Mouse (Mus musculus) brown adipose tissue, adult 24 weeks (tissue): ENCODE measurements around the gene Uevld. TPM values are rescaled to one million over a fixed set of nuclear protein-coding genes. Genes with fewer than 3 reads are reported as not detected.
"Not testable (repeated sequence)": the region's sequence is repeated elsewhere in the genome, so short reads cannot be mapped to it uniquely, and the experiment has no call there.

ENCODE experiments used
- H3K27ac ChIP-seq: fragments of 200-500 bp; replicated peaks from 2 replicates; pipeline ENCODE4 v1.5.1; 2012; ENCODE audit warnings: low read depth, mild to moderate bottlenecking, low read length
- H3K4me1 ChIP-seq: fragments of 200-500 bp; 2 replicates; pipeline ENCODE4 v1.6.1; 2012; ENCODE audit warnings: low read length, mixed read lengths; ENCODE audit not compliant: control insufficient read depth, insufficient read depth, insufficient read length
- H3K4me3 ChIP-seq: fragments of 200-500 bp; 2 replicates; pipeline ENCODE4 v1.5.1; 2012; ENCODE audit warnings: low read depth, mild to moderate bottlenecking, low read length, moderate library complexity; ENCODE audit not compliant: insufficient read depth
- polyA plus RNA-seq: library from polyadenylated mRNA; stranded (reverse); fragments of >200 nt; gene quantifications from 2 replicates; pipeline ENCODE4 v1.2.4, GENCODE M21; 2012; ENCODE audit not compliant: missing spikeins, insufficient read depth, insufficient read length

The Uevld gene
- polyA plus RNA-seq, 1 experiment = 12.4 TPM

DNA sequence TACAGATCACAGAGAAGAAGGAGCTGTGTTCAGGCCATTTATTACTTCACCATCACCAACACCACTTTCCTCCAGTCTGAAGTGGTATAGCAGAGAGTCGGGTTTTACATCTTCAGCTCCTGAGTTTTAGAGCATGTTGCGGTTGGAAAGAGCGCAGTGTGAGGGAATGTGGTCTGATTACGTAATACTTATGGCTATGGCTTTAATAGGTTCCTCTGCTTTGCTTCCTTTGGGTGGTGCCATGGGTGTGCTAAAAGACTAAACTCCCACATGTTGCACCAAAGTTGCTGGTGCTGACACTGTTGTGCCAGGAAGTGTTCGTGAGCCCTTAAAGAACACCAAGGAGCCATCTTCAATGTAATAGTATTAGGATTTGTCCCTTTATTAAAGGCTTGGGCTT, 30.0 kb downstream of the Uevld start:
- H3K4me3 ChIP-seq = no peak overlapping the region
- no peak overlapping the region for H3K27ac ChIP-seq

DNA sequence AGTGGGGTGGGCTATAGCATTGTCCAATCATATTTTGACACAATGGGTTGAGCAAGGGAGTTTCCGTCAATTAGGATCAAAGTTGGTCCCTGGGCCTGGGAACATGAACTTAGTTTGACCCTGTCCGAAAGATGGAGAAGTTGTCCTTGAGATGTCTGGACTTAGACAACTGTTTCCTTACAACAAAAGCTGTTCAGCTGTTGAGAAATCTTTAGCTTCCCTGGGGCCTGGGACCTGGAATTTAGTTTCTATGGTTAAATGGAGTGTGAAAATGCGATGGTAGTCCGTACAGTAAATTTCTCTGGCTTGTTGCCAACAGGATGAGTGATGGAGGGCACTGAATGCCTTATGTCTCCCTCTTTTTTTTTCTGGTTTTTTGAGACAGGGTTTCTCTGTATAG, 36.3 kb downstream of the Uevld start:
- Histone ChIP-seq H3K4me3 (no peak overlapping the region), H3K4me1 (0 out of 2 replicates have a peak, but pooled peaks cover 3% of the 10 kb centered on the region), H3K27ac (no peak overlapping the region)

More for the DNA sequence above, 30.0 kb downstream of the Uevld start:
- H3K4me1 ChIP-seq = no peaks in the 10 kb centered on the region

DNA sequence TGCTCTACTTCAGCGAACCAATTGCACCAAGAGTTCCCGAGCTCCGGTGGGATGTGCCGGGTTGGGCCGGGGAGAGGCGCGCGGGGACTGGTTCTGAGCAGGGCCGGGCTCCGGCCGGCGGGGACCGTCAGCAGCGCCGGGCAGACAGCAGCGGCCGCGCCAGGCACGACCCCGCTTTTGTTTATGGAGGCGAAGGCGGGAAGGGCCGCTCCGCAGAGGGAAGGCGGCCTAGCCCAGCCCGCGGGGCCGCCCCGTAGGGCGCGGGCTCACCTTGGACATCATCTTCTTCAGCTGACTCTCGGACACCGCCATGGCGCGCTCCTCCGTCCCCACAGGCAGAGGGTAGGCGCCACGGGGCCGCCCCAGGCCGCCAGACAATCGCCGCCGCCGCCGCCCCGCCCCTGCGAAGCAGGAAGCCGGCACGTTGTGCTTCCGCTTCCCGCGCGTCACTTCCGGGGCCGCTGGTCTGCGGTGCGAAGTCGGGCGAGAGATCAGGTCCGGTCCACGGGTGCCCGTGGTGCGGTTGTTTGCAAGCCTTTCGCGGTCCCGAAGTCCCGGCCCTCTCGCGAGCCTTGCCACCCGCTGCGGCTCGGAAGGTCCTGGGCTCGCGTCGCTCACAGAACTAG, 38.7 kb downstream of the Uevld start, which contains the start of gene Tsg101:
Tsg101 (minus strand) TSS at position 419 of the 626 bp plus-strand sequence.
- H3K4me3 ChIP-seq = peak within 1 kb of the TSS; percentile 99
- H3K27ac ChIP-seq = peak within 1 kb of the TSS; percentile 95
- H3K4me1 ChIP-seq = 0 out of 2 replicates have a peak, but pooled peaks cover 3% of the 10 kb centered on the region

DNA sequence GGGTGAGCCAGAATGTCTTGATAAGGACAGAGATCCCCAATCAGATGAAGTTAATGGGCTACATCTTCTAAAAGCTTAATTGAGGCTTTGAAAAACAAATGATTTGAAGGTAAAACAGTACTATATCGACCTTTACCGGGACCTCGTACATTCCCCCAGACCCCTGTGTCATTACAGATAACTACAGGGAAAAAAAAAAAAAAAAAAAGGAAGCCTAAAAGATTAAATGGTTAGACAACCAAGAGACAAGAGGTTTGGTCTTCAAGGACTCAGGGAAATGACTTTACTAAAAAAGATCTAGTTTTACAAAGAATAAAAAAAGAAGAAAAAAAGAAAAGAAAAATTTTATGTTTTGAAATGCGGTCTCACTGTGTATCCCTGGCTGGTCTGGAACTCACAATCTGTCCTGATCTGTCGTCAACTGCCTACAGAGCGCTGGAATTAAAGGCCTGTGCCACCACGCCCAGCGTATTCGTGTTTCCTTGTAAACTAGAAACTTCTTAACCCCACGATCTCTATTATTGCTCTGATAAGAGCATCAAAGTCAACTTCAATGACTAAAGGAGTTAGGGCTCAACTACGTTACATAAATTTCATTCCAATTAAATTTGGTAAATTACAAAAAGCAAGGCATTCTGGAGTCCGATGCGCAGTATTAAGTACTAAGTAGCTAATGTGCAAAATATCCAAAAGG, 39.5 kb downstream of the Uevld start:
- H3K4me3 ChIP-seq = peak overlapping the region; percentile 99; the same call in 1 of the 2 replicates
- H3K27ac ChIP-seq = no peak overlapping the region
- H3K4me1 ChIP-seq = 0 out of 2 replicates have a peak, but pooled peaks cover 3% of the 10 kb centered on the region

DNA sequence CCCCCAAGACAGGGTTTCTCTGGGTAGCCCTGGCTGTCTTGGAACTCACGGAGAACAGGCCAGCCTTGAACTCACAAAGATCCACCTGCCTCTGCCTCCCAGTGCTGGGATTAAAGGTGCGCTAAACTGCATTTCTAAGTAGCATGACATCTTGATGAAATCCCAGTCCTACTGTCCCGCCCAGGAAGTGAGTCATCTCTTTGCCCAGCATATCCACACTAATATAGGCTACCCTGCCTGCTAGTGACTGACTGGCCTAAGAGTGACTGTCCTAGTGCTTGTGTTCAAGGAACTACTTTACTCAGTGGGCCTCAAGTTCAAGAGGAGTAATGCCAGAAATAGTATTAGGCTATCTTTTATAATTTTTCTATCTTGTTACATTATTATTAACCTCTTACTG, 42.0 kb downstream of the Uevld start:
- 0 out of 2 replicates have a peak, but pooled peaks cover 3% of the 10 kb centered on the region for H3K4me1 ChIP-seq
- H3K27ac ChIP-seq = no peak overlapping the region
- H3K4me3 ChIP-seq = no peak overlapping the region

DNA sequence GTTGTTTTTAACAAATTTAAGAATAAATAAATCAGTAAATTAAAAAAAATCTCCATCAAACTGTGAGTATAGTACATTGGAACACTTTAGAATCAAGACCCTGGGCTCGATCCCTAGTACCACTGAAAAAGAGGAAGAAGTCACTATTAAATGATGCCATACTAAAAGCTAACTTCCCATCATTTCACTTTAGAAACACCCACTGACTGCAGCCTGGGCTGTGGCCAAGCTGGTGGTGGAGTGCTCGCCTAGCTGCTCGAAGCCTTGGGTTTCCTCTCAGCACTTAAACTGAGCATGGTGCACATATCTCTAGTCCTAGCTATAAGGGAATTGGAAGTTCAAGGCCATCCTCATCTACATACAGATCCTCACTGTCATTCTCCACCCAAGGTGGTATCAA, 47.1 kb downstream of the Uevld start:
- Histone ChIP-seq H3K4me3 (no peak overlapping the region), H3K27ac (no peak overlapping the region), H3K4me1 (no peaks in the 10 kb centered on the region)

DNA sequence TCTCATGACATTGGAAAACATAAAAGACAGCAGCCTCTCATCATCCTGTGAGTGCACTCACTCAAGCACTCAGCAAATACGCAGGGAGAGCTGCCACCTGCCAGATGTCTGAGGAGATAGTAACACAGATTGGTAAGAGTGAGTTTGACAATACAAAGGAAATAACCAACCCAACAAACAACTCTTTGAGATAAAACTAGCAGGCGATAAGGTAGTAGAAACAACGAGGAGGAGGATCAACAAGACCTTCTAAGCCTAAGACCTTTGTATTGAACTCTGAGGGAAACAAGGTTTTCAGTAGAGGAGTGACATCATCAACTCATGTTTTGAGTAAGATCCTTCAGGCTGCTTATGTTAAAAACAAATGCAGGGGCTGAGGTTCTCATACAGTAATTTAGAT, 59.0 kb downstream of the Uevld start:
- Histone ChIP-seq H3K27ac (no peak overlapping the region), H3K4me3 (no peak overlapping the region)

DNA sequence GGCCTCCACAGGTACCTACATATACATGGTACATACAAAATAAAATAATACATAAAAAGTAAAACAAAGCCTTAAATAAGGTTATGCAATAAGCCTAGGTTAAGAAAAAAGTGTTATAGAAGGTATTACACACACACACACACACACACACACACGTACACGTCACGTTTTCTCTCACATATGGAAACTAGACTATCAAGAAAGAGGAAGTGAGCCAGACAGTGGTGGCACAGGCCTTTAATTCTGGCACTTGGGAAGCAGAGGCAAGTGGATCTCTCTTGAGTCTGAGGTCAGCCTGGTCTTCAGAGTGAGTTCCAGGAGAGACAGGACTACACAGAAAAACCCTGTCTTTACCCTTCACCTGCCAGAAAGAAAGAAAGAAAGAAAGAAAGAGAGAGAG, 62.8 kb downstream of the Uevld start:
- no peak overlapping the region for H3K27ac ChIP-seq
- H3K4me3 ChIP-seq = no peak overlapping the region
- H3K4me1 ChIP-seq = no peaks in the 10 kb centered on the region

More for the DNA sequence above, 59.0 kb downstream of the Uevld start:
- no peaks in the 10 kb centered on the region for H3K4me1 ChIP-seq

DNA sequence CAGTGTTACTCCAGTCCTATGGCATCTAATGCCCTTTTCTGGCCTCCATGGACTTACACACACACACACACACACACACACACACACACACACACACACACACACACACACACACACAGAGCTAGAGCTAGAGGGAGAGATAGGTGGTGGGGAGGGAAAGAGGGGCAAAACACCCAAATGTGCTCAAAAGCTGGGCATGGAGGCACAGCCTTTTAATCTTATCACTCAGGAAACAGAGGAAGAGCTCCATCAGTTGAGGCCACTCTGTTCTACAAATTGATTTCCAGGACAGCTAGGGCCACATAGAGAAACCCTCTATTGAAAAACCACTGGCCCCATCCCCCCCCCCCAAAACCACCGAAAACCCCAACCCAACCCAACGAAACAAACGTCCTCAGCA, 75.0 kb downstream of the Uevld start:
- Histone ChIP-seq H3K4me1 (no peaks in the 10 kb centered on the region), H3K27ac (no peak overlapping the region), H3K4me3 (no peak overlapping the region)

DNA sequence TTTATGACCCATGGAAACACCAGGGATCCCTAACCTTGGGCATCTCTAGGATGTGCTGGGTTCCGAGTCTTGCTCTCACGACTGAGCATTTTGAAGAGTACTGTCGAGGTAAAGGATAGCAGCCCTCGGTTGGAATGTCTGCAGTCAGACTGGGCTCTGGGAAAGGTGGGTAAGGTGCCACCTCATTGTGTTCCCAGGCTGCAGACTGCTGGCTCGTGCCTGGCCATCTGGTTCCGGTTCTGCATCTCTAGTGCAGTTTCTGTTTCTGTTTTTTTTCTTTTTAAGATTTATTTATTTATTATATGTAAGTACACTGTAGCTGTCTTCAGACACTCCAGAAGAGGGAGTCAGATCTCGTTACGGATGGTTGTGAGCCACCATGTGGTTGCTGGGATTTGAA, 76.4 kb downstream of the Uevld start:
- H3K27ac ChIP-seq, H3K4me1 ChIP-seq, H3K4me3 ChIP-seq: not testable (repeated sequence)

DNA sequence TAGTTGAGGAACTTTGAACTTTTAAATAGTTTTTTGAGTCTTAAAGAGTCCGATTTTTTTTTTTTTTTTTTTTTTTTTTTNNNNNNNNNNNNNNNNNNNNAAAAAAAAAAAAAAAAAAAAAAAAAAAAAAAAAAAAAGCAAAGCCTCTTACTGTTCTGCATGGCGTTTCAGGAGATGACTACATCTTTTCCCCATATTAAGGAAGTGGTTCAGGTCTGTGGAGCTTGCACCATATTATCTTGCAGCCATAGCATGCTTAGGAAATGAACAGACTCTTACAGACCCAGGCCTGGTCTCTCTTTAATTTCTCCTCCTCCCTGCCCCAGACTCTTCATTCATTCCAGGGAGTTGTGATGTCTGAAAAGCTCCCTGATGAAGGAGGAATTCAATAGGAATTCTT, 77.3 kb downstream of the Uevld start:
- Histone ChIP-seq H3K4me3 (no peak overlapping the region), H3K4me1 (no peaks in the 10 kb centered on the region), H3K27ac (no peak overlapping the region)

DNA sequence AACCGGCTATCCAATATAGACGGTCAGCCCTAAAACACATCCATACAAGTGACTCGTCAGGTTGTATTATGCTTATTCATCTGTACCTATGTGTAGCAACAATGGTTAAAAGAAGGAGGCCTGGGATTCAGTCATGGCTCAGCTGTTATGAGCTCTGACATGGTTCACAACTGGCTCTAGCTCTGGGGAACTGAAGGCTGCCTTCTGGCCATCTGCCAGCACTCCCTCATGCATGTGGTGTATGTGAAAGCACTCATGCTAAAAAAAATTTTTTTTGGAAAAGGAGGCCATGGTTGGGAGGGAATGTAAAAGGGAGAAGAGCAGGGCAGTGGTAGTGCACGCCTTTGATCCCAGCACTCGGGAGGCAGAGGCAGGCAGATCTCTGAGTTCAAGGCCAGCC, 78.5 kb downstream of the Uevld start:
- H3K4me3 ChIP-seq = no peak overlapping the region
- no peak overlapping the region for H3K27ac ChIP-seq

DNA sequence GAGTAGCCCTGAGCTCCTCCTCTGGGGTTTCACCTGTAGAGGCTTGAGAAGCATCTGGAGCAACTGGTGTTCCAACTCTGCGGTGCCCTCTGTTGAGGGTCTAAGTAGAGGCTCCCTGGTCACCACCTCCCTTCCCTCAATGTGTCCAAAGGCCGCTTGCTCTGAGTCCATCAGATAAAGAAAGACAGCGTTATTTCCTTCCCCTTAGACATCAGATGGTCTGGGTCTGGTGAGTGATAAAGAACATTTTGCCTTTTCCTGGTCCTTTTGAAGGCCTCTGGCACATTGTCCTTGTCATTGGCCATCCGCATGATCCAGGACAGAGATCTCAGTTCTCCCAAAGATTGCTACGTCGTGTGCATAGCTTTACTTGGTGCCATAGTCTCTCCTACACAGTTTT, 81.1 kb downstream of the Uevld start:
- Histone ChIP-seq H3K4me3 (no peak overlapping the region), H3K27ac (no peak overlapping the region), H3K4me1 (no peaks in the 10 kb centered on the region)

More for the DNA sequence above, 78.5 kb downstream of the Uevld start:
- H3K4me1 ChIP-seq = no peaks in the 10 kb centered on the region

DNA sequence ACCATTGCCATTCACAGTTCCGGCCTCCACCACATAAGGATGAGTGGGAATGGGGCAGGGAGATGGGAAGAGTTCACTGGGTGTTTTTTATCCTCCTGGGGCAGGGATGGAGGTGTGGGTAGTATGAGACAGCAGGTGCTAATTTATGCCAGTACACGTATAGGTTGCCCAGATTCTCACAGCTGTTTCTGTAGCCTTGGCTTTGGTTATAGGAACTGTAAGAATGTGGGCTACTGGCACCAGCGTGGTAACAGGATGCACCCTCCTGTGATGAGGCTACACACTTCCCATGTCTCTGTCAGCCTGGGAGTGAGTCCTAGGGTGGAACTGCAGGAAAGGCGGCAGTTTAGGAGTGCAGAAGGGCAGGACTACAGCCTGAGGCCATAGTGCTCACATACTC, 81.5 kb downstream of the Uevld start:
- Histone ChIP-seq H3K27ac (no peak overlapping the region), H3K4me3 (no peak overlapping the region), H3K4me1 (no peaks in the 10 kb centered on the region)
